Mouse (Mus musculus) spleen, adult 2 months (tissue): ENCODE measurements around the gene Mthfsd. TPM values are rescaled to one million over a fixed set of nuclear protein-coding genes. Genes with fewer than 3 reads are reported as not detected.

Experiments used
- DNase-seq, 2 experiments: peaks; one replicate each; pipeline versions ENCODE4 v3.0.0 to v3.0.0-alpha.2; 2012 to 2021; ENCODE audit warnings: low spot score in 2 of 2, low read depth in 1 of 2
- H3K27ac ChIP-seq: fragments of 200-500 bp; 2 replicates; pipeline ENCODE4 v1.5.1; 2012; ENCODE audit warnings: low read length, inconsistent platforms; ENCODE audit not compliant: insufficient read depth
- H3K27me3 ChIP-seq: fragments of 200-500 bp; 2 replicates; pipeline ENCODE4 v1.6.1; 2012; ENCODE audit warnings: mild to moderate bottlenecking, moderate library complexity, low read length, inconsistent platforms; ENCODE audit not compliant: control insufficient read depth, insufficient read depth
- H3K36me3 ChIP-seq: fragments of 200-500 bp; 2 replicates; pipeline ENCODE4 v1.6.1; 2012; ENCODE audit warnings: mild to moderate bottlenecking, low read length, inconsistent platforms; ENCODE audit not compliant: control insufficient read depth, insufficient read depth
- H3K4me1 ChIP-seq: fragments of 200-500 bp; 2 replicates; pipeline ENCODE4 v1.6.1; 2011; ENCODE audit warnings: inconsistent platforms; ENCODE audit not compliant: control insufficient read depth, insufficient read depth, insufficient read length
- H3K4me3 ChIP-seq: fragments of 200-500 bp; 2 replicates; pipeline ENCODE4 v1.5.1; 2011; ENCODE audit warnings: mild to moderate bottlenecking, inconsistent platforms; ENCODE audit not compliant: insufficient read depth, insufficient read length; ENCODE audit errors: extremely low read depth
- CTCF ChIP-seq: fragments of 200-500 bp; IDR thresholded peaks from 2 replicates; pipeline ENCODE4 v1.5.1; 2011; ENCODE audit warnings: mild to moderate bottlenecking, inconsistent platforms; ENCODE audit not compliant: insufficient read depth, insufficient read length, insufficient replicate concordance; ENCODE audit errors: extremely low read depth
- POLR2A ChIP-seq: fragments of 200-500 bp; IDR thresholded peaks from 2 replicates; pipeline ENCODE4 v1.6.1; 2011; ENCODE audit warnings: low read depth, low read length, inconsistent platforms
- WGBS: fragments of 180-500 bp; shearing (Covaris S2); methylation state at CpG from one replicate; pipeline ENCODE4 v1.1.7; 2018; 5-methylcytosine and 5-hydroxymethylcytosine counted together
- polyA plus RNA-seq: library from polyadenylated mRNA; depleted of rRNA; stranded (reverse); fragments of >200 nt; gene quantifications from 2 replicates; pipeline ENCODE4 v1.2.3, GENCODE M21; 2012

The Mthfsd gene
- polyA plus RNA-seq, 1 experiment: 33.6 TPM

- Histone ChIP-seq H3K27ac (no peak overlapping the region), H3K36me3 (no peaks in the 10 kb centered on the region), H3K4me1 (peaks cover 4% of the 10 kb centered on the region; the same call in 1 of the 2 replicates), H3K4me3 (no peak overlapping the region), H3K27me3 (peaks cover 43% of the 10 kb centered on the region)
- DNase-seq: no peak
- TF ChIP-seq CTCF: no peak
- TF ChIP-seq POLR2A: no peak
- 23% methylated on average over 40 of the region's 40 CpGs for WGBS
Measured at GRCm38 (mm10) chr8:121088871-121089630, 19.1 kb downstream of the Mthfsd start.

GRCm38 (mm10) chr8:121088281-121088680, 19.9 kb downstream of the Mthfsd start:
- Histone ChIP-seq H3K4me3 (no peak overlapping the region), H3K4me1 (peaks cover 4% of the 10 kb centered on the region; the same call in 1 of the 2 replicates), H3K27ac (no peak overlapping the region), H3K36me3 (no peaks in the 10 kb centered on the region), H3K27me3 (peaks cover 50% of the 10 kb centered on the region)
- no peak for DNase-seq
- TF ChIP-seq CTCF (no peak), POLR2A (no peak)
- 33% methylated on average over 8 of the region's 8 CpGs for WGBS

GRCm38 (mm10) chr8:121086004-121086900, 21.9 kb downstream of the Mthfsd start:
- Histone ChIP-seq H3K27me3 (peaks cover 51% of the 10 kb centered on the region), H3K4me1 (peaks cover 4% of the 10 kb centered on the region; the same call in 1 of the 2 replicates), H3K27ac (no peak overlapping the region), H3K36me3 (no peaks in the 10 kb centered on the region), H3K4me3 (no peak overlapping the region)
- DNase-seq: no peak
- 67% methylated on average over 19 of the region's 19 CpGs for WGBS
- TF ChIP-seq CTCF: no peak
- TF ChIP-seq POLR2A: no peak

- DNase-seq: no peak
- peaks cover 4% of the 10 kb centered on the region; the same call in 1 of the 2 replicates for H3K4me1 ChIP-seq
- peaks cover 49% of the 10 kb centered on the region for H3K27me3 ChIP-seq
- no peaks in the 10 kb centered on the region for H3K36me3 ChIP-seq
- no peak overlapping the region for H3K27ac ChIP-seq
- TF ChIP-seq CTCF (no peak), POLR2A (no peak)
- WGBS: 88% methylated on average over 3 of the region's 3 CpGs
- no peak overlapping the region for H3K4me3 ChIP-seq
Measured at GRCm38 (mm10) chr8:121085561-121085960, 22.6 kb downstream of the Mthfsd start.

- TF ChIP-seq CTCF (no peak), POLR2A (no peak)
- peaks cover 4% of the 10 kb centered on the region; the same call in 1 of the 2 replicates for H3K4me1 ChIP-seq
- no peak overlapping the region for H3K27ac ChIP-seq
- 22% methylated on average over 30 of the region's 30 CpGs for WGBS
- no peak for DNase-seq
- H3K27me3 ChIP-seq: peaks cover 45% of the 10 kb centered on the region
- H3K36me3 ChIP-seq: no peaks in the 10 kb centered on the region
- no peak overlapping the region for H3K4me3 ChIP-seq
Measured at GRCm38 (mm10) chr8:121085011-121085410, 23.2 kb downstream of the Mthfsd start.

- WGBS: 2% methylated on average over 70 of the region's 83 CpGs
- peak within 1 kb of the TSS; percentile 49; the same call in 1 of the 2 replicates for H3K4me3 ChIP-seq
- H3K27ac ChIP-seq: no peak within 1 kb of the TSS
Measured at GRCm38 (mm10) chr8:121084210-121084951, 23.8 kb downstream of the Mthfsd start, which contains the start of gene Foxf1. Foxf1 (plus strand) TSS chr8:121084386.

More at GRCm38 (mm10) chr8:121084210-121084951, 23.8 kb downstream of the Mthfsd start, which contains the start of gene Foxf1:
- peaks cover 40% of the 10 kb centered on the region for H3K27me3 ChIP-seq
- H3K36me3 ChIP-seq: no peaks in the 10 kb centered on the region
- peaks cover 4% of the 10 kb centered on the region; the same call in 1 of the 2 replicates for H3K4me1 ChIP-seq
- DNase-seq: no peak
- TF ChIP-seq CTCF: no peak
